ENCODE assay signal across 9 mouse cellular contexts in genomic region chr13:110627732-110628131, GRCm38 (mm10).
A peak's percentile ranks its signal among the peaks of the same experiment; 100 is the strongest.
DNase-seq lines count a peak whose midpoint lies in the region; ATAC-seq lines count a peak whose summit lies in the region.
"Had no signal": no experiment of that assay in that cellular context is flagged by ENCODE, and none has a peak within 500 bp of the region (broad histone marks: within the 10 kb centered on the region; RNA-seq: fewer than 3 reads in every experiment).

No protein-coding gene starts in this region.

- intact Hi-C loops in left cerebral cortex, postnatal 4 days (cut with DNase I) = no loop called here

- WGBS in forebrain, embryonic 16.5 days = 41% methylated on average over 9 of the region's 9 CpGs
- WGBS in heart, embryonic 12.5 days = 62% methylated on average over 9 of the region's 9 CpGs

- H3K27ac ChIP-seq in forebrain, embryonic 16.5 days (ENCODE audit: low read length) = peak overlapping the region; percentile 46; the same call in 1 of the 2 replicates
- H3K27ac ChIP-seq in heart, embryonic 12.5 days (ENCODE audit: poor library complexity, severe bottlenecking) = no peak overlapping the region
- H3K27ac ChIP-seq: limb, embryonic 13.5 days had no signal

- no peaks in the 10 kb centered on the region for H3K36me3 ChIP-seq in forebrain, embryonic 16.5 days (ENCODE audit: control insufficient read depth, insufficient read depth)
- no peaks in the 10 kb centered on the region for H3K36me3 ChIP-seq in heart, embryonic 12.5 days
- H3K36me3 ChIP-seq: limb, embryonic 13.5 days had no signal

- H3K4me3 ChIP-seq in forebrain, embryonic 16.5 days (replicated peaks; ENCODE audit: low read length) = no peak overlapping the region
- no peak overlapping the region for H3K4me3 ChIP-seq in heart, embryonic 12.5 days
- H3K4me3 ChIP-seq: limb, embryonic 13.5 days had no signal

- H3K4me1 ChIP-seq in forebrain, embryonic 16.5 days (replicated peaks; ENCODE audit: control insufficient read depth, insufficient read depth, low read length) = peaks cover 10% of the 10 kb centered on the region
- peaks cover 19% of the 10 kb centered on the region for H3K4me1 ChIP-seq in heart, embryonic 12.5 days (replicated peaks)
- H3K4me1 ChIP-seq: limb, embryonic 13.5 days had no signal

- no peaks in the 10 kb centered on the region for H3K27me3 ChIP-seq in forebrain, embryonic 16.5 days (replicated peaks; ENCODE audit: control insufficient read depth, insufficient read depth, low read length)
- no peaks in the 10 kb centered on the region for H3K27me3 ChIP-seq in heart, embryonic 12.5 days (replicated peaks)
- H3K27me3 ChIP-seq: limb, embryonic 13.5 days had no signal

- H3K9me3 ChIP-seq in forebrain, embryonic 16.5 days (ENCODE audit: control insufficient read depth, low read length) = no peaks in the 10 kb centered on the region
- no peaks in the 10 kb centered on the region; the same call in 1 of the 2 replicates for H3K9me3 ChIP-seq in heart, embryonic 12.5 days (replicated peaks)
- H3K9me3 ChIP-seq: limb, embryonic 13.5 days had no signal

- H3K4me2 ChIP-seq in forebrain, embryonic 16.5 days (ENCODE audit: low read length) = no peak overlapping the region
- H3K4me2 ChIP-seq in heart, embryonic 12.5 days = no peak overlapping the region
- H3K4me2 ChIP-seq: limb, embryonic 13.5 days had no signal

- peak; percentile 87 for DNase-seq in left cerebral cortex, adult 11 months (ENCODE audit: low spot score)
- DNase-seq in left cerebral cortex, postnatal 4 days = no peak
- DNase-seq in layer of hippocampus, postnatal 36 days = peak; percentile 60 to 69
- peak; percentile 82 to 90 for DNase-seq in right cerebral cortex, postnatal 10 days (ENCODE audit: low spot score in 2 of 2)
- no peak for DNase-seq in ovary, postnatal 14 days (ENCODE audit: low spot score)
- DNase-seq: adrenal gland, adult 8-10 months had no signal

- peak; percentile 78 for ATAC-seq in forebrain, embryonic 16.5 days
- no peak; the same call in 1 of the 2 replicates for ATAC-seq in heart, embryonic 12.5 days (ENCODE audit: insufficient number of reproducible peaks, low FRiP score)

- no peak overlapping the region for H3K9ac ChIP-seq in forebrain, embryonic 16.5 days (replicated peaks; ENCODE audit: low read depth, low read length)
- H3K9ac ChIP-seq in heart, embryonic 12.5 days = no peak overlapping the region
- H3K9ac ChIP-seq: limb, embryonic 13.5 days had no signal

Comparison
In these comparisons a context has a peak if more than half of its experiments do, and no peak if none do; other contexts are left out.
1. DNase-seq: peak in left cerebral cortex, adult 11 months (single experiment), layer of hippocampus, postnatal 36 days (2 of 2) and right cerebral cortex, postnatal 10 days (2 of 2); none in left cerebral cortex, postnatal 4 days (single experiment) and ovary, postnatal 14 days (single experiment).